Mouse (Mus musculus) neutrophil, adult 65 days (primary cell): ENCODE measurements around the gene Itgb2. TPM values are rescaled to one million over a fixed set of nuclear protein-coding genes. Genes with fewer than 3 reads are reported as not detected.

Source experiments
- total RNA-seq: library from RNA; stranded (reverse); gene quantifications from 2 replicates; pipeline ENCODE4 v1.2.4, GENCODE M21; 2023

Gene Itgb2
- 896 and 935 TPM in 2 replicates for total RNA-seq

DNA sequence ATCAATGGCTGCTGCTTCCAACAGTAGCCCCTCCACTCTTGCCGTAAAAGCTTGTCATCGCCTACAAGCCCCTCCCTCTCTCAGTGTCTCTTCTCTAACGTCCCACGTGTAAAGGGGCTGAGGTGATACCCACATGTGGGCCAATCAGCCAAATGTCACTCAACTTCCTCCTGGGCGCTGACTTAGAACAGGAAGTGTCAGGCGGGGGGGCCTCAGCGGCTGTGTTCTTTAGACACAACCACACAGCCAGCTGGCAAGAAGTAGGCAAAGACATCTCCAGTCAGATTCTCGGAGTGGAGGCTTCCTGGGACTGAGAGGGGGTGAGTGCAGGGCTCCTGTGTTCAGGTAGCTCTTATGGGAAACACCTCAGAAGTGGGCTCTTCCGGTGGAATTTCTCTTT lies at the start of gene Itgb2:
Gene Itgb2, plus strand, starts transcription at position 113 of the 400 bp plus-strand sequence.

GRCm38 (mm10) chr10:77515385-77516348 lies 14.4 kb upstream of the Itgb2 start, which contains the start of gene Fam207a:
Gene Fam207a (minus strand): TSS chr10:77515785.

GRCm38 (mm10) chr10:77581408-77582284 lies 51.6 kb downstream of the Itgb2 start, which contains the start of gene Pttg1ip:
Gene Pttg1ip (plus strand): TSS chr10:77581720.

DNA sequence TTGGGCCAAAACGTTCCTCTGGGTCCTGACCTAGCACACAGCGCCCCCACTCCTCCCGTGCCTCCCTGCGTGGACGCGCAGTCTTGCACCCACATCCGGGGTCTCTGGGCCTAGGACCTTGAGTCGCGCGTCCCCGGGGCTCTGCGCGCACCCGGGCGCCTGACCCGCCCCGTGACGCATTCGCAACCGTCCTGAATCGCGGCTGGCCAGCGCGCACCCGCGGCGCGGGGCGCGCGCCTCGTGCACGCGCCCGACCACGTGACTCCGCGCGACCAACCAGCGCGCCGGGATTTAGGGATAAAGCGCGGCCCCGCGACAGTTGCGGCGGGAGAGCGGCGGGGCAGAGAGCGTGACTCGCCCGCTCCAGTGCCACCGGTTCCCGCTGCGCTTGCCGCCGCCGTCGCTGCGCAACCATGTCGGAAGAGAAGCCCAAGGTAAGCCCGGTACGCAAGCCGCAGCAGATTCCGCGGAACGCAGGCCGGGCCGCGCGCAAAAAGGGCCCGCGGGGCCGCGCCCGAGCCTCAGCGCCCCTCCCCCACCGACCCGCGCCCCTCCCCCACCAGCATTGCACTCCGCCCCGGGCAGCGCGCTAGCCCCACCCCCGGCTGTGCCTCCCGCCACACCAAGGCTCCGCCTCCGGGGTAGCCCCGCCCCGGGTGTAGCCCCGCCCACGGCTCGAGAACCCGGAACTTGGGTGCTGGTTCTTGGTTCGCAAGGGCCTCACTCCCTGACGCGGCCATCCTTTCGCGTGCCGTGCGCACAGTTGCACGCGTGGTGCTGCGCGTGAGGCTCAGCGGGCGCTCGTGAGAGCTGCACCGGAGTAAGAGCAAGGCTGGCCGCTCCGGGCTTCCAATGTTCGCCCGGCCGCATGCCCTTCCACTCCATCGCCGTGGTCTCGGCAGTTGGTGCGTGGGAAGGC lies 76.1 kb downstream of the Itgb2 start, which contains the start of the genes Sumo3 and Gm49325:
Gene Sumo3, plus strand, starts transcription at position 190 of the 919 bp plus-strand sequence.
Gene Gm49325, plus strand, starts transcription at position 290 of the 919 bp plus-strand sequence.

Other genes starting within 250 kb of the Itgb2 start
- gene Adarb1, start 112.0 kb upstream of the Itgb2 start, total RNA-seq = 0.11 and 0.16 TPM in 2 replicates
- gene Fam207a, start 14.5 kb upstream of the Itgb2 start, total RNA-seq = 12.5 and 16.9 TPM in 2 replicates
- 85.5 and 125 TPM in 2 replicates for gene Pttg1ip, start 51.5 kb downstream of the Itgb2 start, total RNA-seq
- 55.9 and 66.8 TPM in 2 replicates for gene Sumo3, start 75.8 kb downstream of the Itgb2 start, total RNA-seq
- gene Gm49325, start 75.9 kb downstream of the Itgb2 start, total RNA-seq = not detected in 2 replicates
- gene Ube2g2, start 92.0 kb downstream of the Itgb2 start, total RNA-seq = 31.2 and 34.0 TPM in 2 replicates
- not detected in 2 replicates for gene Tspear, start 156.3 kb downstream of the Itgb2 start, total RNA-seq
- not detected in 2 replicates for gene Gm19402, start 160.5 kb downstream of the Itgb2 start, total RNA-seq
- not detected in 2 replicates for gene Gm9508, start 167.0 kb downstream of the Itgb2 start, total RNA-seq
- not detected in 2 replicates for gene Gm10272, start 176.4 kb downstream of the Itgb2 start, total RNA-seq
- not detected in 2 replicates for gene Gm10024, start 181.2 kb downstream of the Itgb2 start, total RNA-seq
- gene Gm10142, start 185.6 kb downstream of the Itgb2 start, total RNA-seq = not detected in 2 replicates
- gene Krtap12-1, start 190.3 kb downstream of the Itgb2 start, total RNA-seq = not detected in 2 replicates
- not detected in 2 replicates for gene Gm10100, start 196.2 kb downstream of the Itgb2 start, total RNA-seq
- not detected in 2 replicates for gene Gm18596, start 212.4 kb downstream of the Itgb2 start, total RNA-seq
- gene Gm9736, start 221.1 kb downstream of the Itgb2 start, total RNA-seq = not detected in 2 replicates
- not detected in 2 replicates for gene Gm3233, start 229.4 kb downstream of the Itgb2 start, total RNA-seq
- gene Gm3238, start 241.1 kb downstream of the Itgb2 start, total RNA-seq = not detected in 2 replicates
- gene Gm7138, start 246.7 kb downstream of the Itgb2 start, total RNA-seq = not detected in 2 replicates